Mouse (Mus musculus) Muller cell, postnatal 12 days (primary cell): ENCODE measurements around the gene Krt2.
A peak's percentile ranks its signal among the peaks of the same experiment; 100 is the strongest.

Experiments used
- DNase-seq: peaks from one replicate; pipeline ENCODE4 v3.0.0-alpha.2; 2015; ENCODE audit errors: inconsistent ontology term

Krt2 gene

GRCm38 (mm10) chr15:101772080-101772710 is 45.8 kb downstream of the Krt2 start:
- DNase-seq = peak; percentile 50

DNA sequence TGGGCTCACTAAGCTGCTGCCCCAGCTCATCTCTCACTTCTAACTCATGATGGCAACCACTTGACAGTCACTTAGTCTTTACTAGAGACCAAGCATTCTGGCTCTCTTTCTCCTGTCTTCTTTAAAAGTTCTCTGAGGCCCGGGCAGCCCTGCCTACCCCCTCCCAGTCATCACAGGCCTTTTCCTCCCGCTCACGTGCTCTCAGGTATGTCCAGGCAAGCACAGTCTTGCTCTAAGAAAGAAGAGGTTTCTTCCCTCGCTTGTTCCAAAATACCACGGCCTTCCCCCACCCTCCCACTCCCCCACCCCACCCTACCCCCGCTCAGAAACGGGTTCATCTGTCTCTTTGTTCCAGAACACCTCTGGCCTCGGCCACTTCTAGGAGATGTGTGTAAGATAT is 47.7 kb downstream of the Krt2 start:
- no peak for DNase-seq
